Mouse (Mus musculus) CH12.LX (cell line): ENCODE measurements at regions not wholly inside any gene's neighbourhood (a gene's known extent, or its start where the extent isn't known, plus 50 kb on each side); places are given as distances from the start of the nearest gene placed in this dataset.

ENCODE experiments used
- DNase-seq: peaks from one replicate; pipeline ENCODE4 v3.0.0-alpha.2; 2013; ENCODE audit errors: extremely low read depth
- H3K27ac ChIP-seq: 2 replicates; pipeline ENCODE4 v1.5.1; 2012; ENCODE audit warnings: low read depth, mild to moderate bottlenecking, control low read depth, moderate library complexity; ENCODE audit not compliant: insufficient read depth
- H3K27me3 ChIP-seq: replicated peaks from 2 replicates; pipeline ENCODE3; 2012; ENCODE audit warnings: inconsistent platforms
- H3K36me3 ChIP-seq, 2 experiments: replicated peaks in 1 of 2; 2 replicates each; pipeline versions ENCODE3 to v1.6.1; 2012; ENCODE audit warnings: inconsistent platforms in 1 of 2, low read length in 1 of 2, mild to moderate bottlenecking in 1 of 2, mixed read lengths in 1 of 2, moderate library complexity in 1 of 2; ENCODE audit not compliant: control insufficient read depth in 1 of 2, insufficient read depth in 1 of 2
- H3K4me1 ChIP-seq, 2 experiments: 2 replicates each; pipeline ENCODE4 v1.6.1; 2012; ENCODE audit warnings: inconsistent platforms in 1 of 2, moderate library complexity in 1 of 2; ENCODE audit not compliant: insufficient read depth in 2 of 2, control insufficient read depth in 1 of 2
- H3K4me2 ChIP-seq: 2 replicates; pipeline ENCODE4 v1.6.1; 2012; ENCODE audit warnings: low read depth, mild to moderate bottlenecking, control low read depth; ENCODE audit not compliant: poor library complexity, insufficient read depth, severe bottlenecking
- H3K4me3 ChIP-seq, 3 experiments: fragments of 150-350 bp in 1 of 3; sonication (generic) in 1 of 3; replicated peaks in 1 of 3; 2 replicates each; pipeline versions ENCODE3 to v1.5.1; 2011 to 2012; ENCODE audit warnings: low read depth in 2 of 3, low read length in 2 of 3, mild to moderate bottlenecking in 2 of 3, moderate library complexity in 2 of 3, control low read depth in 1 of 3, improper control_type of control experiment in 1 of 3, inconsistent platforms in 1 of 3, mixed read lengths in 1 of 3; ENCODE audit not compliant: poor library complexity in 1 of 3
- H3K79me2 ChIP-seq: replicated peaks from 2 replicates; pipeline ENCODE4 v1.6.1; 2012; ENCODE audit warnings: mild to moderate bottlenecking, moderate library complexity; ENCODE audit not compliant: control insufficient read depth, poor library complexity, insufficient read depth, severe bottlenecking; ENCODE audit errors: extremely low read depth
- H3K9ac ChIP-seq: 2 replicates; pipeline ENCODE4 v1.6.1; 2012; ENCODE audit warnings: low read depth, mild to moderate bottlenecking, control low read depth, moderate library complexity; ENCODE audit not compliant: insufficient read depth
- H3K9me3 ChIP-seq: replicated peaks from 2 replicates; pipeline ENCODE3; 2012; ENCODE audit warnings: low read length, inconsistent platforms, mixed read lengths
- BHLHE40 ChIP-seq: IDR thresholded peaks from 2 replicates; pipeline ENCODE4 v1.6.1; 2011; ENCODE audit warnings: mild to moderate bottlenecking, low read depth, low read length, improper control_type of control experiment
- CTCF ChIP-seq, 2 experiments: IDR thresholded peaks in 1 of 2; conservative IDR thresholded peaks in 1 of 2; 2 replicates each; pipeline ENCODE4 v1.5.1; 2011 to 2012; ENCODE audit warnings: low read depth in 2 of 2, low read length in 2 of 2, improper control_type of control experiment in 1 of 2, inconsistent platforms in 1 of 2, mild to moderate bottlenecking in 1 of 2, moderate library complexity in 1 of 2
- ELF1 ChIP-seq: IDR thresholded peaks from 2 replicates; pipeline ENCODE4 v1.6.1; 2014; ENCODE audit warnings: low read depth, mild to moderate bottlenecking, inconsistent platforms, low read length, improper control_type of control experiment
- EP300 ChIP-seq: IDR thresholded peaks from 2 replicates; pipeline ENCODE4 v1.6.1; 2011; ENCODE audit warnings: low read length, improper control_type of control experiment
- GABPA ChIP-seq: IDR thresholded peaks from 2 replicates; pipeline ENCODE4 v1.6.1; 2012; ENCODE audit warnings: low read depth, low read length, improper control_type of control experiment, inconsistent platforms; ENCODE audit not compliant: insufficient replicate concordance
- HCFC1 ChIP-seq: IDR thresholded peaks from 2 replicates; pipeline ENCODE4 v1.6.1; 2012; ENCODE audit warnings: low read depth, mild to moderate bottlenecking, inconsistent platforms, low read length, improper control_type of control experiment
- JUN ChIP-seq: IDR thresholded peaks from 2 replicates; pipeline ENCODE4 v1.6.1; 2011; ENCODE audit warnings: low read depth, mild to moderate bottlenecking, low read length, improper control_type of control experiment, moderate library complexity; ENCODE audit not compliant: insufficient read depth
- JUND ChIP-seq: conservative IDR thresholded peaks from 2 replicates; pipeline ENCODE4 v1.6.1; 2011; ENCODE audit warnings: low read depth, low read length, improper control_type of control experiment
- MAX ChIP-seq: IDR thresholded peaks from 2 replicates; pipeline ENCODE4 v1.6.1; 2011; ENCODE audit warnings: low read length, improper control_type of control experiment
- MAZ ChIP-seq: IDR thresholded peaks from 2 replicates; pipeline ENCODE4 v1.6.1; 2012; ENCODE audit warnings: low read depth, mild to moderate bottlenecking, inconsistent platforms, low read length, improper control_type of control experiment, moderate library complexity
- NELFE ChIP-seq: IDR thresholded peaks from 2 replicates; pipeline ENCODE4 v1.6.1; 2011; ENCODE audit warnings: low read depth, low read length, improper control_type of control experiment
- POLR2AphosphoS2 ChIP-seq: IDR thresholded peaks from 2 replicates; pipeline ENCODE4 v1.6.1; 2011; ENCODE audit warnings: low read depth, low read length, improper control_type of control experiment
- SMC3 ChIP-seq: IDR thresholded peaks from 2 replicates; pipeline ENCODE4 v1.6.1; 2011; ENCODE audit warnings: low read depth, low read length, improper control_type of control experiment
- TCF12 ChIP-seq: IDR thresholded peaks from 2 replicates; pipeline ENCODE4 v1.6.1; 2014; ENCODE audit warnings: low read depth, mild to moderate bottlenecking, inconsistent platforms, low read length, improper control_type of control experiment
- UBTF ChIP-seq: IDR thresholded peaks from 2 replicates; pipeline ENCODE4 v1.6.1; 2012; ENCODE audit warnings: low read depth, mild to moderate bottlenecking, inconsistent platforms, low read length, improper control_type of control experiment, moderate library complexity
- USF1 ChIP-seq: IDR thresholded peaks from 2 replicates; pipeline ENCODE4 v1.6.1; 2014; ENCODE audit warnings: low read depth, mild to moderate bottlenecking, inconsistent platforms, low read length, improper control_type of control experiment
- USF2 ChIP-seq: conservative IDR thresholded peaks from 2 replicates; pipeline ENCODE4 v1.6.1; 2011; ENCODE audit warnings: low read depth, low read length, improper control_type of control experiment
- ZC3H11A ChIP-seq: IDR thresholded peaks from 2 replicates; pipeline ENCODE4 v1.6.1; 2012; ENCODE audit warnings: low read depth, mild to moderate bottlenecking, inconsistent platforms, low read length, improper control_type of control experiment
- ZNF384 ChIP-seq: IDR thresholded peaks from 2 replicates; pipeline ENCODE4 v1.6.1; 2012; ENCODE audit warnings: low read depth, low read length, improper control_type of control experiment, inconsistent platforms
- dilution Hi-C: fragments of 300-500 bp; cut with MboI; formaldehyde crosslinking; loops from 2 replicates; pipeline ENCODE4 v1.14.3; 2020; ENCODE audit warnings: low sequenced_read_pairs; ENCODE audit not compliant: extremely low pct_unique_long_range_greater_than_20kb, extremely low pct_ligation_motif_present
- in situ Hi-C: fragments of 300-500 bp; cut with MboI; formaldehyde crosslinking; loops from 3 replicates; pipeline ENCODE4 v1.14.3; 2019; ENCODE audit warnings: low sequenced_read_pairs, low pct_ligation_motif_present, low pct_unique_long_range_greater_than_20kb, mixed read lengths

GRCm38 (mm10) chr16:24225090-24225489 lies 168.2 kb upstream of the Lpp start:
- in situ Hi-C loops = no loop called here
- no peak overlapping the region for H3K27ac ChIP-seq
- H3K4me3 ChIP-seq = no peak overlapping the region
- no peak overlapping the region for H3K4me2 ChIP-seq
- no peaks in the 10 kb centered on the region for H3K4me1 ChIP-seq
- peaks cover 41% of the 10 kb centered on the region for H3K27me3 ChIP-seq
- H3K9ac ChIP-seq = no peak overlapping the region
- no peaks in the 10 kb centered on the region for H3K9me3 ChIP-seq
- TF ChIP-seq USF1 = no peak
- no peak for TF ChIP-seq BHLHE40
- no peak for TF ChIP-seq NELFE
- TF ChIP-seq MAZ = no peak
- no peak for TF ChIP-seq POLR2AphosphoS2
- TF ChIP-seq TCF12 = no peak
- no peak for TF ChIP-seq SMC3
- TF ChIP-seq UBTF = no peak
- TF ChIP-seq EP300 = no peak
- no peak for TF ChIP-seq JUN
- TF ChIP-seq USF2 = no peak
- dilution Hi-C loops = no loop called here
- H3K36me3 ChIP-seq = no peaks in the 10 kb centered on the region
- no peaks in the 10 kb centered on the region for H3K79me2 ChIP-seq
- DNase-seq = no peak

DNA sequence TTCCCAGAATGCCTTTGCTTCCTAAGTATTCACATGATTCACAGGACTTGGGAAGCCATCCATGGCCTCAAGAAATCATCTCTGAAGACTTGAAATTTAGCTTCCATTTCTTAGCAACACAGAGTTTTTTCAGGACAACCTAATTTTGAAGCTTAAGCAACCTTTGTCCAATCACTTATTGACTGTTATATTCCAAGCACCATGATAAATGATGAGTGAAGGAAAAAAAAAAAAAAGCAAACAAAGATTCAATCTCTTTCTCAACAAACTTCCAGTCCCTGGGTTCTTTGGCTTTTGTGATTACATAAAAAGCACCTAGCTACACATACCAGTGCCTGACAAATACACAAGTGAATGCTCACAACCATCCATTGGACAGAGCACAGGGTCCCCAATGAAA lies 169.4 kb upstream of the Lpp start:
- Histone ChIP-seq H3K27me3 (peaks cover 45% of the 10 kb centered on the region), H3K9me3 (no peaks in the 10 kb centered on the region), H3K79me2 (no peaks in the 10 kb centered on the region), H3K4me3 (no peak overlapping the region), H3K36me3 (no peaks in the 10 kb centered on the region), H3K4me1 (no peaks in the 10 kb centered on the region), H3K9ac (no peak overlapping the region), H3K4me2 (no peak overlapping the region), H3K27ac (no peak overlapping the region)
- in situ Hi-C loops (no loop called here), dilution Hi-C loops (no loop called here)
- no peak for DNase-seq
- no peak for TF ChIP-seq ZNF384
- TF ChIP-seq USF2 = no peak
- TF ChIP-seq MAZ = no peak
- no peak for TF ChIP-seq GABPA
- TF ChIP-seq SMC3 = no peak
- no peak for TF ChIP-seq CTCF (conservative IDR thresholded peaks at IDR 0.05 in 1 of 2, IDR thresholded peaks at IDR 0.05 in 1 of 2; ENCODE audit: low read depth in 2 of 2, low read length in 2 of 2)
- TF ChIP-seq JUND = no peak
- no peak for TF ChIP-seq POLR2AphosphoS2
- TF ChIP-seq MAX = no peak
- TF ChIP-seq EP300 = no peak
- no peak for TF ChIP-seq HCFC1
- no peak for TF ChIP-seq ELF1
- TF ChIP-seq TCF12 = no peak
- no peak for TF ChIP-seq ZC3H11A
